Mouse (Mus musculus) megakaryocyte progenitor cell, adult 5-6 weeks (primary cell): ENCODE measurements around the gene Bloc1s3. TPM values are rescaled to one million over a fixed set of nuclear protein-coding genes. Genes with fewer than 3 reads are reported as not detected.

Experiments used
- ATAC-seq: replicated peaks from 2 replicates; pipeline ENCODE4 v1.8.0; 2016; ENCODE audit warnings: mild to moderate bottlenecking, moderate TSS enrichment, inconsistent platforms; ENCODE audit not compliant: poor library complexity
- total RNA-seq, 2 experiments: library from RNA; stranded (forward) in 1 of 2; stranded (reverse) in 1 of 2; fragments of 157-497, 149-512 nt in 1 of 2; fragments of 200-1000 nt in 1 of 2; gene quantifications; 2 replicates each; pipeline versions ENCODE4 v1.2.3 to v1.2.4; 2015 to 2017

Gene Bloc1s3
- total RNA-seq, 2 experiments from 2014 or later: 1.5 to 2.9 TPM

DNA sequence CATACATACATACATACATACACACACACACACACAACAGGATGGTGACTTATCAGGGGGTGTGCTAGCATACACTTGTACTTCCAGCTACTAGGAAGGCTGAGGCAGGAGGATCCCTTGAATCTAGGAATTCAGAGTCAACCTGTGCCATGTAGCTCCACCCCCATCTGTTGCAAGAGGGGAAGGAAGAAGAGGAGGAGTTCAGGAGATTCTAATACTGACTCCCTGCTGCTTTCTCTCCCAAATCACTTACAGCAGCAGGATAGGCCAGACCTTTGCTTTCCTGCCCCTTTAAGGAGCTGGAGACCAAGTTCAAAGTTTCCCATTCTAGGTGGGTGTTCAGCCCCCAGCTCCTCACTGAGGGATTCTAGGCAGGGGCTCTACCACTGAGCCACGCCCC lies 22.7 kb downstream of the Bloc1s3 start:
- peak; percentile 44; the same call in 1 of the 2 replicates for ATAC-seq

DNA sequence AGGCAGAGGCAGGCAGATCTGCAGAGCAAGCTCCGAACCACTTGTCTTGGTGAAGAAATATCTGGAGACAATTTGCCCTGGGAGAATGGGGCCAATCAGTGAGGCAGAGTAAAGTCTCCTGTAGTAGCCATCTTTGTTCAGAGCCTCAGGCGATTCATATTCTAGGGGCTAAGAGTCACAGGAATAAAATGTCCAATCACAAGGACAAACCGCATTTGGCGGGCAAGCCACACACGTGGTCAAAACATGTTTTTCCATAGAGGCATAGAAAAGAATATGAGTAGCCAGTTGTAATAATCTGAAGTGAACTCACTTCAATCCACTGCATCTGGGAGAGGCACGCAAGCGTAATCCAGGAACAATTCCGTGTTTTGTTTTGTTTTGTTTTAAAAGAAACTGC lies 24.9 kb downstream of the Bloc1s3 start:
- no peak for ATAC-seq

DNA sequence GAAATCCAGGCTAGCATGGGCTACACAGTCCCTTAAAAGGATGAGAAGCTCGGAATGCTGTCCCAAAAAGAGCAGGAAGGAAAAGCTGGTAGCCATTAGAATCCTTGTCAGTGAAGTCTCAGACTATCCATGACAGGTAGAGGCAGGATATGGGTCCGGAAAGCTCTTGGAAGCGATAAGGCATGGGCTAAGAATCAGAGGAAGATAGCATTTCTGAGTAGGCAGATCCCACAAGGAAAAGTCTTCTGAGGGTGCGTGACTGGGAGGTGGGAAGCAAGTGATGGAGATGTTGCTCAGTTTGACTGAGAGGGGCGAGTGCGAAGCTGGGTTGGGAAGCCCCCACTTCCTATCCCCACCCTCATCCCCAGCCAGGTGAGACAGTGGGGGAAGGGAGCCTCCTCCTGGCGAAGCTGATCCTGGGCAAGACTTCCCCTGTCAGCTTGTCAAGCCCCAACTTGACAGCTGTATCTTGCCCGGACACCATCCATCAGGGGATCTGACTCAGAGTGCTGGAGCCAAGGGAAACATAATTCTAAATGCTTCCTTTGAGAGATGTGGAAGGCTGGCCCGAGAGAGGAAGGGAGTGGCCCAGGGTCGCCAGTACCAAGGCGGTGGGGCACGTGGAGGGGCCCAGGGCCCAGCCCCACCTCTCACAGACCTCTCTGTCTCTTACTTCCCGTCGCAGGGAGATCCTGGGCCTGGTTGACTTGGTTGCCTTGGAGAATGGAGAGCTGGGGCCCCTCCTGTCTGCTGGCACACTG lies 30.4 kb downstream of the Bloc1s3 start:
- no peak for ATAC-seq

DNA sequence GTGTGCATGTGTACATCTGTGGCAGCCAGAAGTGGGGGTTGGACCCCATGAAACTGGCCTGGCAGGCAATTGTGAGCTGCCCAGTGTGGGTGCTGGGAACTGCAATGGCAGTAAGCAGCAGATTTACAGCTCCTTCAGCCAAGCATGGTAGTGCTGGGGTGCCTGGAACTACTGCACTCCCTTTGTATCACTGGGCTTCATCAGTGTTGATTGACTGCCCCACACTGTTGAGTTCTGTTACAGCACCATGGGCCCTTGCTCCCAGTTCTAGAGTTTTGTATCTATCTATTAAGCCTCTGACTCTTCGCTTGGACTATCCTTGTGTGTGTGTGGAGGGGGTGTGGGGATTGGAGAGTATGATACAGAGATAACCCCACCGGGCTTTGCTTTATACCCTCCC lies 31.1 kb downstream of the Bloc1s3 start:
- peak; percentile 32; the same call in 1 of the 2 replicates for ATAC-seq

DNA sequence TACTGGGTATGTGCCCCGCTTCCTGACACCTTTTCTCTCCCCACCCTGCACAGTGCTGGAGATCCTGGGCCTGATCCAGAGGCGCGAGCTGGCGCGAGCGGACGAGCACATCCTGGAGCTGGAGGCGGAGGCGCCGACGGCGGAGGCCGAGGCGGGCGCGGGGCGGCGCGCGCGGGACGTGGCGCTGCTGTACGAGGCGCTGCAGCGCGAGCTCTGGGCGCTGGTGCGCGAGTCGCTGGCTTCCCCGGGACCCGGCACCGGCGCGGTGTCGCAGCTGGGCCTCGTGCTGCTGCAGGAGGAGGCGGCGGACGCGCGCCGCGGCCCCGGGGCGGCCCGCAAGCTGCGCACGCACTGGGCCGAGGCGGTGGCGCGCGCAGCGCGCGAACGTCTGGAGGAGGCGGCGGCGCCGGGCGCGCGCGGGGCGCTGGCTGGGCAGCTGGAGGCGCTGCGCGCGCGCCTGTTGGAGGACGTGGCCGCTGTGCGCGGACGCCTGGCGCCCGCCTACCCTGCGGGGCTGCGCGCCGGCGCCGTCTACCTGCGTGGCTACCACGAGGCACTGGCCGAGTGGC lies 34.2 kb downstream of the Bloc1s3 start:
- ATAC-seq: peak; percentile 68

DNA sequence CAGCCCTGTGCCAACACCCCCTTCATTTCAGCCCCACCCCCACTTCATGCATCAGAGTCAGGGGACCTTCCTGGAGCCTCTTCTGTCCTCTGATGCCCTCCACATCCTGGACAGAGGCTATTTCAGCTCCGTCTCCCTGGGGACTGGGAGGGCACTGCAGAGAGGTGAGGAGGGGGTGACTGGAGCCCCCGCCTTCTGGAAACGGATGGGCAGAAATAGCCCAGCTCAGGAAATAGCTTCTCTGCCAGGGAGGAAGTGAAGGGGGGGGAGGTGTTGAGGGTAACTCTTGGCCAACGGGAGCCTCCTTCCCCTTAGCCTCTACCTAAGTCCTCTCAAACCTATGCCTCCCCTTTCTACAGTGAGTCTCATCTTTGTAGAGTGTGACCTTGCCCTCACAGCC lies 35.8 kb downstream of the Bloc1s3 start:
- ATAC-seq: peak; percentile 54

DNA sequence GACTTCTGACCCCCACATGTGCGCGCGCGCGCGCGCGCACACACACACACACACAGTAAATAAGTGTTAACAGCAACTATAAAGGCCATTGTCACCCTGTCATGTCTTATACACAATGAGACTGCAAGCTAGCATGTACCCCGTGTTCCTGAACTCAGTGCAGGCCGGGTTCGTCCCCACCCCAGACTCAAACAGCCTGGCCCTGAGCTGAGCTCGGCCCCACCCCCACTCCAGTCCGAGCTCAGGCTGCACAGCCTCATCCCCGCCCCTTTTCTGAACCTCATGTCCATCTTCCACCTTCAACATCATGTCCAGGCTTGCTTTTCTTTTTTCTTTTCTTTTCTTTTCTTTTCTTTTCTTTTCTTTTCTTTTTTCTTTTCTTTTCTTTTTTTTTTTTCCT lies 37.9 kb downstream of the Bloc1s3 start:
- no peak for ATAC-seq

DNA sequence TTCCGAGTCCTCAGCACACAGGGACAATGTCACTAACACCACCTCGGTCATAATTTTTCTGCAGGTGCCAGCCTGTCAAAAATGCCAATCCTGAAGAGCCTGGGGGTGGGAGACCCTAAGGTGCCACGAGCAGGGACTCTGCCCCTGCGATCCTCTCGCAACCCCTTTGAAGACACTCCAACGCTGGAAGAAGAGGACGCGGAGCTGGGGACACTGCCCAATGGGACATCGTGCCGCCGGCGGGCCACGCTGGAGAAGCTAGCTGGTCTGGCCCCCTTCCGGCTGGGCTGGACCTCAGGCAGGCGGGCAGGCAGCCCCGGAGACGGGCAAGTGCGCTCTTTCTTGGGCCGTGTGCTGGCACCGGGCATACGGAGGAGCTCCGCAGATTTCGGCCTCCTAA lies 38.8 kb downstream of the Bloc1s3 start:
- no peak for ATAC-seq

DNA sequence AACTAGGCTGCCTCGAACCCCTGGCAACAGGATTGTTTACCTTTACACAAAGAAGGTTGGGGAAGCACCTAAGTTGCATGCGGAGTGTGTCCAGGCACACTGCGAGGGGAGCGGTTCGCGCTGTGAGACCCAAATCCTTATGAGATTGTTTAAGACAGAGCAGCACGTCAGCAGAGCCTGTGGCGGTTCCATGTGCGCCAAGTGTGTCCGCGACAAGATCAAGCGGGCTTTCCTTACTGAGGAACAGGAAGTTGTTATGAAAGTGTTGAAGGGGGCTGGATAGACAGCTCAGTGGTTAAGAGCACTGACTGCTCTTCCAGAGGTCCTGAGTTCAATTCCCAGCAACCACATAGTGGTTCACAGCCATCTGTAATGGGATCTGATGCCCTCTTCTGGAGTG lies 39.9 kb downstream of the Bloc1s3 start:
- peak; percentile 64 for ATAC-seq

DNA sequence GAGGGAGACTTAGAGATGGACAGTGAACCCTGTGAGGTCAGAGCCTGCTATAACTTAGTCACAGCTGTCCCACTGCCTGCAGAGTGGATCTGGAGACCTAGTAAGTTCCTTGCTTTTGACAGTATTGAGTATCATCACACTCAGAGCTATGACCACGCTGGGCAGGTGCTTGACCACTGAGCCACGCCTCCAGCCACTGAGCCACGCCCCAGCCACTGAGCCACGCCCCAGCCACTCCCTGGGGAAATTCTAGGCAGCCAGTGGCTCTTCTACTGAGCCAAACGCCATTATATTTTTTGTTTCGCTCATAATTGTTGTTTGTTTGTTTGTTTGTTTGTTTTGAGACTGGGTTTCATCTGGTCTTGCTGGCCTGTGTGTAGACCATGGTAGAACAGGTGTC lies 40.5 kb downstream of the Bloc1s3 start:
- peak; percentile 32 for ATAC-seq

DNA sequence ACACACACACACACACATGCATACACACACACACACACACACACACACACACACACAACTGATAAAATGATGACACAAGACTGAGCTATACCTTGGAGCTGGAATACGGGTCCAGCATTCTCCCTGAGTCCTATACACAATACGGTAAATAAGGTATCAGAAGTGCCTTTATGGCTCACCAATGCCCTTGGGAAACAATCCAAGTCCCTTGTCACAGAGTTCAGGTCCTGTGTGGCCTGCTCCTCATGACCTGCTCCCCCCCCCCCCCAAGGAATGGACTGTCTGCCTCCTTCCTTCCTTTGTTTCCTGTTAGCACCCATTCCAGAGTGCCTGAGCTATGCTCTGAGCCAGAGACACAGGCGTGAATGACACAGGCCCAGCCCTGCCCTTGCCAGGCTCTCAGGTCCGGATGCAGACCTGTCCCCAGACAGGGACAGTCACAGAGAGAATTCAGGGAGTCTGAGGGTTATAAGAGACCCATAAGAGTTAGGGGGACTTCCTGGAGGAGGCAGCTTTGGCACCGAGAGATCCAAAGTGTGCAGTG lies 41.5 kb downstream of the Bloc1s3 start:
- ATAC-seq: no peak

DNA sequence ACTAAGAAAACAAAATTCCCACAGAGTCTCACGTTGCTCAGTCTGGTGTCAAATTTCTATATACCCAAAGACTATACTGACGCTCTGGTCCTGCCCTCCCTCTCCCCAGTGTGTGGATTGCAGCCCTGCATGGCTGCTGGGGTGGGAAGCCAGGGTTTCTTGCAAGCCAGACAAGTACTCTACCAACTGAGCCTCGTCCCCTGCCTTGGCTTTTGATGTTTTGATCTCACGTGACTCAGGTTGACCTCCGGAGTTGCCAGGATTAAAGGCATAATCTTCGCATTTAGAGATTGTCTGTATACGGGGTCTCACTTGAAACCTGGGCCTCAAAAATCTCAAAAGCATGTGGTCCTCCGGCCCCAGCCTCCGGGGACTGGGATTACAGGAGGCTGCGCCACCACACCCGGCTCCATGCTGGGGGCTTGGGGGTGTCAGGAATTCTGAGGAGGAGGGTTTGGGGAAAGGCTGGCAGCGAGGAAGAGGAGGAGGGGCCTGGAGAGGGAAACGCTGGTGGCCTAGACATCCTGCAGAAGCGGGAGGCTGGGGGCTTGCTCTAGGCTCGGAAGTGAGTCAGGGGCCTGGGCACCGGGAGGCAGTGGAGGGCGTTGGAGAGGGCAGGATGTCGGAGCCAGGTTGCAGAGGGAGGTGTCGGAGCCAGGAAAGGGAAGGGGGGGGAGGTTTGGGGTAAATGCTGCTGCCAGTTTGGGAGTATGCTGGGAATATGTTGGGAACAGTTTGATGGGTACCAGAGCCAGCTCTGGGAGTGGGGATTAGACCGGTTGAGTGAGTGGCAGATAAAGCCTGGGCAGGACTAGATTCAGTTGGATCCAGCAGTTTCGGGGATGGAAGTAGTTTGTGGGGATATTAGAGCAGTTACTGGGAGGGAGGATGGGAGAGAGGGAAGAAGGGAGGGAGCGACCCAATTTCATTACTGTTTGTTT lies 43.5 kb downstream of the Bloc1s3 start:
- no peak for ATAC-seq

DNA sequence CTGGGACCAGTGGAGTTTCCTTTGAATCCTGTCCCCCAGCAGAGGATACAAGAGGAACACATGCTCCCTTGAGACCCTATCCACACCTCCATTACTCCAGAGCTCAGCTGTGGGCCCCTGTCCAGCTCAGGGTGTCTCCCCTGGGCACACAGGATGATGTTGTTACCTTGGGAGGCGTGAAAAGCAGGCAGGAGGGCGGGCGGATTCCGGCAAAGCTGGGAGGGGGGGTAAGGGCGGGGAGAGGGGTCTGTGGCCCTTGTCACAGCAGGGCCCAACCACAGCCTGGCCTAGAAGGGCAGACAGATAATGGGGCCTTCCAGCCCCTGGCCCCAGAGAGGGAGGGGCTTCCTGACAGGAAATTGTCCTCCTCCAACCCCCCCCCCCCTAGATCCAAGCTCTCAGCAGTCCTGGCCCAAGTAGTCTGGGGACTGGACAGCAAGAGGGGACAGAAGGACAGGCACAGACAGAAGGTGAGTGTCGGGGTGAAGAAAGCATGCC lies 45.2 kb downstream of the Bloc1s3 start, which contains the start of gene Exoc3l2:
Gene Exoc3l2 (plus strand): TSS at position 448 of the 498 bp plus-strand sequence.
- ATAC-seq: no peak

DNA sequence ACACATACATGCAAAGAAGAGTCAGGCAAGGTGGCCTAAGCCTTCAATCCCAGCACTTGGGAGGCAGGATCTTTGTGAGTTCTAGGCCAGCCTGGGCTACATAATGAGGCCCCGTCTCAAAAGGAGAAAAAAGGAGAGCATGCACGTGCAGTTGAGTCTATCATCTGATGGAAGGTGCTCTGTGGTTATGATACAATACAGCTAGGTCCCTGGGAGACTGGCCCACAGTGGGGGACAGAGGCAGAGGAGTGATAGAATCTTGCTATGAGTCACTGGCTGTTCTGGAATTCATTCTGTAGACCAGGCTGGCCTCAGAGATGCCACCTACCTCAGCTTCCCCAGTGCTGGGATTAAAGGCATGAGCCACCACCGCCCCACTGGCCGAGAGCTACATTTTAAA lies 45.7 kb downstream of the Bloc1s3 start:
- no peak for ATAC-seq

DNA sequence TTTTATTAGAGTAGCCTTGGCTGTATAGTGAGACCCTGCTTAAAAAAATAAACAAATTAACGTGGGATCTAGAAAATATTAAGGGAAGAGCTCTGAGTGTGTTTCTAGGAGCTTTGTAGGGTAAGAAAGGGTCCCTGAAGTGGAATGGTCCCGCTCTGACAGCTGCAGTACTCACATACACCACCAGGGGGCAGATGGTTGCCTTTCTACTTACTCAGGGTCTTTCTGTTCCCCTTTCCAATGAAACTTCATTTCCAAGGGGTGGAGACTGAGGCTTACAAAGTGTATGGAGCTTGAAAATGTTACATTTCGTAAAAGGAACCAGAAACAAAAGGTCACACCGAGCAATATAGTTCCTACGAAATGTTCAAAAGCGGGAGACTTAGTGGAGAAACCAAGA lies 46.7 kb downstream of the Bloc1s3 start:
- peak; percentile 63 for ATAC-seq

DNA sequence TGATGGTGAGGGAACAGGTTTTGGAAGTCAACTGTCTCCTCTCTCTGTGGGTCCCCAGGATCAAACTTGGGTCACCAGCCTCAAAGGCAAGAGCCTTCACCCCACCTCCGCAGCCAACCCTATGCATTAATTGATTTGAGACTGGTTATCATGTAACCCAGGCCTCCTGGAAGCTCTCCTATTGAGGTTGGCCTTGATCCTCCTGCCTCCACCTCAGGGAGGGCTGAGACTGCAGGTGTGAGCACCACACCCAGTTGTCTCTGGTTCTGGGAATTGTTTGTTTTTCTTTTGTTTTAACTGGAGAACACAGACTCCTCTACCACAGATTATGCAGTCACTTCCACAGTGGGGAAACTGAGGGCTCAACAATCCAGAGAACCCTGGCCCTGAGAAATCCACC lies 47.7 kb downstream of the Bloc1s3 start:
- ATAC-seq: no peak

DNA sequence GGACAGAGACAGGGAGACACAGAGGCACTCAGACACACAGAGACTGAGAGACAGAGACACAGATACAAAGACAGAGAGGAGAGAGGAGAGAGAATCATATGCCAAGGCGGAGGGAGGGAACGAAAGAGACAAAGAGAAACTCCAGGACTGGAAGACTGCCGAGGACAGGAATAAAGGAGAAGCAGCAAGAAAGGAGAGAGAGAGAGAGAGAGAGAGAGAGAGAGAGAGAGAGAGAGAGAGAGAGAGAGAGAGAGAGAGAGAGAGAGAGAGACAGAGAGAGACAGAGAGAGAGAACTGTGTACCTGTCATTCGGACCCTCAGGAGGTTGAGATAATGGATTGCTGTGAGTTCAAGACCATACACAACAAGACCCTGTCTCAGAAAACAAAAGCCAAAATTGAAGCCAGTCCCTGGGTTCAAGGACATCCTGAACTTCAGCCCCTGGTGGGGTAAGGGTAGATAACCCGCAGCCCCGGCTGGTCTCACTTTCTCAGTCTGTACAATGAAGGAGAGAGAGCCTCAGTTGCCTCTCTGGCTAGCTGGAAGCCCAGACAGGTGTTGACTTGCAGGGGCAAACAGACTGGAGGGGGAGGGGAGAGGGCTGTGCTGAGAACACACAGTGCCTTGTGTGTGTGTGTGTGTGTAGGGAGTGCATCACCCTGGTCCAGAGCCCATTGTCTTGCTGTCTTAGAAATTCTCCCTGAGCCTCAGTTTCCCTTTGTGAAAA lies 48.9 kb downstream of the Bloc1s3 start:
- no peak for ATAC-seq

DNA sequence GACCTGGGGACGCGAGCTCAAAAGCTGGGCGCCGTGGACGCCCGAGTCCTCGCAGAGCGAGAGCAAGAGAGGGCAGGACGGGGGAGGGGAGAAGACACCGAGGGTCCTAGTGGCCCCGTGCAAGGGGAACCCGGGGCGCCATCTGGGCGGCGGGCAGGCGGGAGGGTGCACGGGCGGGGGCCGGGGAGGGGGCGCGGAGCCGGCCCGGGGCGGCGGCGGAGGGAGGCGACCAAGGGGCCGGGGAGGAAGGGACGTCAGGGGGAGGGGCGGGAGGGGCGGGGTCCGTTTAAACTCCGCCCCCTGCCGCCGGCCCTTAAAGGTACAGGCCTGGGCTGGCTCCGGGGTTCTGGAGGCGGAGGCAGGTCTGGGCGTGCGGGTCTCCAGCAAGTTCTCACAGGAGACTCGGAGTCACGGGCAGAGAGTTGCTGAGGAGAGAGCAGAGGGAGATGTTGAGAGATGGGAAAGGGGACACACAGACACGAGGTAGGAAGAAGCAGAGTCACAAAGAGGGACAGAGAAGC lies 49.5 kb downstream of the Bloc1s3 start, which contains the start of gene Mark4:
Gene Mark4 (minus strand): TSS at position 231 of the 521 bp plus-strand sequence.
- ATAC-seq: peak; percentile 65

DNA sequence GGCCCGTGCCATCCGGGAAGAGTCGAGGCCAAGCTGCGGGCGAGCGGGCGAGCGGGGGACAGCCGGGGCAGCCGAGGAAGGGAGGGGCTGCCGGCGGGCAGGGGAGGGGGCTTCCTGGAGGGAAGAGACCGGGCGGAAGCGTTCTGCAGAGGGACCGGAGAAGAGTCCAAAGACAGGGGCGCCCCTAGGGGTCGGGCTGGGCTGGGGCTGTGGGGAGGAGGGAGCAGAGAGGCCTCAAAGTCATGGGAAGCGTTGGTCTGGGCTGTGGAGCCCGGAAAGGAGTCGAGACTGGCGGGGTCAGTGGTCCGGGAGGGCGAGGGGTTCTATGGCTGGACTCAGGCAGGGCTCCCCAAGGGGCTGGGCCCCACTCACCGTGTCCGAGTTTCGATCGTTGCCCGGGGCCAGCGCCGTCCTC lies 50.1 kb downstream of the Bloc1s3 start:
- ATAC-seq: peak; percentile 41; the same call in 1 of the 2 replicates
